Mouse (Mus musculus): ENCODE measurements around the gene A530084C06Rik.

DNA sequence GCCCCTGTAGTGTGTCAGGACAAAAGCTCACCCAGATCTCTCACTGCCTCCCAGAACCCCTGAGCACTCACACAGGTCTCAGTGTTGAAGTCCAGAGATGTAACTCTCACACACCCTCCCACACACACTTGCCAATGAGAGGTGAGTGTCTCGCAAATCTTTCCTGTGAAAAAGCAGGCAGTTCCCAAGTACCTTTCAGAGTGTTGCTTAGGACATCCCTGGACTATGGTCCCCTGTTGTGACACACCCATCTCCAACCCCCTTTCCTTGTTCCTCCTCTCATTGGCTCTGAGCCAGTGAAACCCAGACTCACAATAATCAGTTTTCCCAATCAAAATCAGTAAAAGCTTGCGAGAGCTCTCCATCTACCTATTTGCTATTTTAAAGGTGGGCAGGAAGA lies 12.3 kb downstream of the A530084C06Rik start:
- no peak for TF ChIP-seq MAFK (IDR thresholded peaks at IDR 0.05; ENCODE audit: insufficient read depth, low read depth, low read length)
- TF ChIP-seq HCFC1 (IDR thresholded peaks at IDR 0.05; ENCODE audit: borderline replicate concordance, insufficient read depth, low read length): no peak
